Mouse (Mus musculus): Measurements from ENCODE around the gene Ppard. TPM values are rescaled to one million over a fixed set of nuclear protein-coding genes. Genes with fewer than 3 reads are reported as not detected.

Ppard gene
- polyA plus RNA-seq, 1 experiment from 2014 or later = 2.9 TPM

DNA sequence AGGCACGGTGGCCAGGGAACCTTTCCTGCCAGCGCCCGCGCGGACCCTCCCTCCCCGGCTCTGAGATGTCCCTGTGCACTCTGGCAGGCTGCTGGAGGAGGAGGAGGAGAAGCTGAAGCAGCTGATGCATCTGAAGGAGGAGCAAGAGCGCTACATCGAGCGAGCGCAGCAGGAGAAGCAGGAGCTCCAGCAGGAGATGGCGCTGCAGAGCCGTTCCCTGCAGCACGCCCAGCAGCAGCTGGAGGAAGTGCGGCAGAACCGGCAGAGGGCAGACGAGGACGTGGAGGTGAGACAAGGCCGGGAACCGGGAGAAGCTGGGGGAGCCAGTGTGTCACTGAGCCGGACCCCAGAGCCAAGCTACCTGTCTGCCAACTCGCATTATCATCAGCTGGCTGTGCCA is 6.5 kb upstream of the Ppard start:
- Histone ChIP-seq H3K4me1 (peaks cover 14% of the 10 kb centered on the region), H3K27ac (no peak overlapping the region), H3K9me3 (no peaks in the 10 kb centered on the region), H3K27me3 (no peaks in the 10 kb centered on the region), H3K36me3 (no peaks in the 10 kb centered on the region), H3K4me2 (peak overlapping the region; percentile 71), H3K9ac (peak overlapping the region; percentile 10; the same call in 1 of the 2 replicates), H3K4me3 (peak overlapping the region; percentile 25)
- WGBS = 1% methylated on average over 21 of the region's 21 CpGs
- ATAC-seq (ENCODE audit: borderline replicate concordance, extremely low read depth, low FRiP score, low TSS enrichment) = peak; percentile 60; the same call in 1 of the 2 replicates

DNA sequence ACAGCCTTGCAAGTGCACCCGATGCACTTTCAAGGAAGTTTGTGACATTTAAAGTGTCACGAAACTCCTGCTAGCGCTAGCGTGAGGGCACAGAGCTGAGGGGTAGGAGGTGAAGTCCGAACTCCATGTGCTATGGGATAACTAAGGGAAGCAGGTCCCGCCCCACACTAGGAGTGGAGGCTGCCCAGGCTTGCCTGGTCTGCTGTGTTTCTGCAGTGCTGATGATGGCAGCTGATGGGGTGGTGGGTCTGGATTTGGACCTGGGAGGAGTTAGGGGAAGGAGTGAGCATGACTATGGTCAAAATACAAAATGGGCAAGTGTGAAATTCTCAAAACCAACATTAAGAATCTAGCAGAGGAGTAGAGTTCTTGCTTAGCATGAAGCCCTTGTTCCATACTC is 2.0 kb upstream of the Ppard start:
- peaks cover 3% of the 10 kb centered on the region; the same call in 1 of the 2 replicates for H3K27me3 ChIP-seq
- no peak overlapping the region for H3K4me2 ChIP-seq
- no peak overlapping the region for H3K4me3 ChIP-seq
- H3K9ac ChIP-seq = no peak overlapping the region
- no peak overlapping the region for H3K27ac ChIP-seq
- no peaks in the 10 kb centered on the region for H3K9me3 ChIP-seq
- peaks cover 17% of the 10 kb centered on the region for H3K4me1 ChIP-seq
- 77% methylated on average over 6 of the region's 6 CpGs for WGBS
- no peaks in the 10 kb centered on the region for H3K36me3 ChIP-seq
- no peak for ATAC-seq (ENCODE audit: borderline replicate concordance, extremely low read depth, low FRiP score, low TSS enrichment)

DNA sequence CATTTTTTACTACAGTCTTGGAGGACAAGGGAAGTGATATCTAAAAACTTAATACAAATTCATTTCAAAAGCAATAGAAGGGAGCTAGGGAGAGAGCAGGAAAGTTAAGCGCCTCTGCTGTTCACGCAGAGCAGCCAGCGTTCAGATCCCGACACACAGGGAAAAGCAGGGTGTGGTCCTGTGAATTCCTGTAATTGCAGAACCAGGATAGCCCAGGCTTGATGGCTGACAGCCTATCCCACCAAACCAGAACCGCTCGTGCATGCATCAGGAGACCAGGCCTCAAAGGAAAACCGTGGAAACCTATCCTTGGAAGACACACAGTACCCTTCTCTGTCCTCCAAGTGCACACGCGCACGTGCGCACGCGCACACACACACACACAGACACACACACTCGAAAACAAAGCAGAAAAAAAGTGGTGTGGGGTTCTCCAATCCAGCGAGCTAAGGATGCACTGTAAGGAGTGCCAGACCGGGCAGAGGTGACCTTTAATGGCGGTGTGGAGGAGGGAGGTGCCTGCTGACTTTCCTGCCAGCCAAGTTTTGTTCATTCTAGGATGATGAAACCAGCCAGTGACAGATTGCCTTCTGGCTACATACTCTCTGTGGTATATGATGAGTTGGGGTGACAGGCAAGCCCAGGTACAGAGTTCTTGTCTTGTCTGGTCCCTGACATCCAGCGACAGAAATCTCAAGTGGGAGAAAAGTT is 1.3 kb upstream of the Ppard start:
- no peak overlapping the region for H3K27ac ChIP-seq
- H3K4me1 ChIP-seq = peaks cover 12% of the 10 kb centered on the region
- H3K9me3 ChIP-seq = no peaks in the 10 kb centered on the region
- peaks cover 3% of the 10 kb centered on the region; the same call in 1 of the 2 replicates for H3K27me3 ChIP-seq
- 80% methylated on average over 18 of the region's 18 CpGs for WGBS
- no peak overlapping the region for H3K4me3 ChIP-seq
- no peak overlapping the region for H3K4me2 ChIP-seq
- ATAC-seq (ENCODE audit: borderline replicate concordance, extremely low read depth, low FRiP score, low TSS enrichment) = no peak
- no peak overlapping the region for H3K9ac ChIP-seq
- no peaks in the 10 kb centered on the region for H3K36me3 ChIP-seq

DNA sequence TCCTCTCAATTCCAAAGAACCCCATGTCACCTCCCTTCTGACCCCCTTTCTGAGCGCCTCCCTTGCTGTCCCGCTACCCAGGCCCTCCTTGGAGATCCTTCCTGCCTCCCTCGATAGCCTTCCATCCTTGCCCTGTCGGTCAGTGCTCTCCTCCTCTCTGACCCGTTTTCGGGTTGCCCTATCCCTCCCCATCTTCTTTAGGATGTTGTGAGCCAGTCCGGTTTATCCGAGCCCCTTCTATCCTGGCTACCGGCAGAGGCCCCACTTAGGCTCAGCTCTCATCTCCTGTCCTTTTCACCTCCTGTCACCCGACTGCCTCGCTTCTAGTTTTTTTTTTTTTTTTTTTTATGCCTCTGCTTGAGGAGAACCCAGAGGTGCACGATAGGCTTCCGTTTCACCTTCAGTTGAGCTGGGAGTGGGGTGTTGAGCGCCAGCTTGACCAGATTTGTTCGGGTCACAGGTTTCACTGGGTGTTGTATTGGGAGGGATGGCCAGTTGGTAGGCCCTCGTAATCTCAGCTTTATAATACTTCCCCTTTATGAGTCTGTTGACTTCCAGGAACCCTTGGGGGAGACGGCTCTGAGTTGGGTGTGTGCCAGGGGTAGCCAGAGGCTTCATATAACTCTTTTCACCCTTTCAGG is 711 bp downstream of the Ppard start:
- H3K4me2 ChIP-seq = peak overlapping the region; percentile 75
- H3K27ac ChIP-seq = peak overlapping the region; percentile 86
- peaks cover 12% of the 10 kb centered on the region for H3K4me1 ChIP-seq
- H3K27me3 ChIP-seq = peaks cover 3% of the 10 kb centered on the region; the same call in 1 of the 2 replicates
- 4% methylated on average over 17 of the region's 17 CpGs for WGBS
- H3K9me3 ChIP-seq = no peaks in the 10 kb centered on the region
- H3K36me3 ChIP-seq = 0 out of 2 replicates have a peak, but pooled peaks cover under 1% of the 10 kb centered on the region
- peak; percentile 10; the same call in 1 of the 2 replicates for ATAC-seq (ENCODE audit: borderline replicate concordance, extremely low read depth, low FRiP score, low TSS enrichment)
- peak overlapping the region; percentile 91 for H3K9ac ChIP-seq
- H3K4me3 ChIP-seq = peak overlapping the region; percentile 86

DNA sequence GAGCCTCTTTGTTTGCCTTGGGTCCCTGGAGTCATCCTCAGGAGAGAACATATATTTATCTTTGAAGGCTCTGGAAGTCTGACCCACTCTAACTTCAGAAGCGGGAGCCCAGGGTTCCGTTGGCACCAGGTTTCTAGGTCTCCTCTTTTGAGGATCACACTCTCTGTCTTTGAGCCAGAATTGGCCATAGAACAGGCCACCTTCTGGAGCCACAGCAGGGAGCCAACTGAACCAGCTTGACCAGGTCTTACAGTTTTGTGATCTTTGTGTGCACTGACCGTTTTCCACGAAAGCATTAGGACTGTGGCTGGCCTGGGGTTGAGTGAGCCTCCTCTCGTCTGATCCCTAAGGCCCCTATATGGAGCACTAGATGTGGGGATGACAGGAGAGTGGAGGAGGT is 2.1 kb downstream of the Ppard start:
- no peak for ATAC-seq (ENCODE audit: borderline replicate concordance, extremely low read depth, low FRiP score, low TSS enrichment)
- no peak overlapping the region for H3K9ac ChIP-seq
- peaks cover 3% of the 10 kb centered on the region; the same call in 1 of the 2 replicates for H3K27me3 ChIP-seq
- H3K27ac ChIP-seq = no peak overlapping the region
- H3K36me3 ChIP-seq = 0 out of 2 replicates have a peak, but pooled peaks cover 5% of the 10 kb centered on the region
- H3K9me3 ChIP-seq = no peaks in the 10 kb centered on the region
- WGBS = 79% methylated on average over 5 of the region's 5 CpGs
- peaks cover 12% of the 10 kb centered on the region for H3K4me1 ChIP-seq
- H3K4me3 ChIP-seq = no peak overlapping the region
- H3K4me2 ChIP-seq = peak overlapping the region; percentile 16; the same call in 1 of the 2 replicates

DNA sequence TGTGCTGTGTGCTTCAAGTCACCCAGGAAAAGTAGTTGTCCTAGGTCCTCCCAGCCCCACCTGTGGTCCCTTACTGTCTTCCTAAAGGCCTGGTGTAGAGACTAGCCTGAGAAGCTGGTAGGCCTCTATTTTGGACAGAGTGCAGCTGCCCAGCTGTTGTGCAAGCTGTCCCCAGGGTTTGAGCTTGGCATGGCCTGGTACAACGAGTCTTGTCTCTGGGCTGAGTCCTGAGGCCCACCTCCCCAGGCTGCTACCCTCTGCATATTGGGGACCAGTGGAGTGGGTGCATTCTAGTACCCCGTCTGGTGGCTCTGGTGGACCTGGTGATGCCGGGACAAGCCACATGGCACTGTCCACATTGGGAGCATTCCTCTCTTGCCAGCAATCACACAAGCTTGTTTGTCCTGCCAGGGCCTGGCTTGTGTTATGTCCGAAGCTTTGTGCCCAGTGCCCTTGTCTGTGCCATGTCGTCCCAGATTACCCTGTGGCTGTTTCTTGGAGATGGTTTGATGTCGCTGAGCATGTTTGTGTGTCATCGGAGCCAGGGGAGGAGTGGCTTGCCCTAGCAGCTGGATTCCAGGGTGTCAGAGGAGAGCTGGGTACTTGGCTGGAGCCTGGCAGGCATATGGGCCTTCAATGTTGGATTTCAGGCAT is 3.6 kb downstream of the Ppard start:
- Histone ChIP-seq H3K27ac (no peak overlapping the region), H3K9me3 (no peaks in the 10 kb centered on the region), H3K9ac (no peak overlapping the region), H3K4me2 (no peak overlapping the region), H3K4me1 (peaks cover 12% of the 10 kb centered on the region), H3K36me3 (0 out of 2 replicates have a peak, but pooled peaks cover 6% of the 10 kb centered on the region), H3K27me3 (peaks cover 3% of the 10 kb centered on the region; the same call in 1 of the 2 replicates), H3K4me3 (no peak overlapping the region)
- ATAC-seq (ENCODE audit: borderline replicate concordance, extremely low read depth, low FRiP score, low TSS enrichment) = no peak
- 79% methylated on average over 7 of the region's 7 CpGs for WGBS

DNA sequence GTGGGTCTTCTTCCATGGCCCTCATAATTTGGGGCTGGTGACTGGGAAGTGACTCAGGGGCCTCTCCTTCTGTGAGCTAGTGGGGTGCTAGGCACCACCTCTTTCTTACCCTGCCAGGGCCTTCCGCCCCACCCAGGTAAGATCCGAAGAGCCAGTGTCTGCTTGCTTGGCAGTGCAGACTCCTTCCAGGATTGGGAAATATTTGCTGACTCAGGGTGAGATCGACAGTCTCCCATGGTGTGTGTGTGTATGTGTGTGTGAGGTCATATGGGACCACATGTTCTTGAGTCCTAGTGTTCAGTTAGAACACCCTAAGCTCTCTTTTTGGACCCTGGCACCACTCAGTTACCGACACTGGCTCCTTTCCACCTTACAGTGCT is 4.1 kb downstream of the Ppard start:
- Histone ChIP-seq H3K4me3 (no peak overlapping the region), H3K27me3 (no peaks in the 10 kb centered on the region), H3K36me3 (0 out of 2 replicates have a peak, but pooled peaks cover 10% of the 10 kb centered on the region), H3K9ac (no peak overlapping the region), H3K4me2 (no peak overlapping the region), H3K4me1 (peaks cover 16% of the 10 kb centered on the region), H3K9me3 (no peaks in the 10 kb centered on the region), H3K27ac (no peak overlapping the region)
- 77% methylated on average over 4 of the region's 4 CpGs for WGBS
- ATAC-seq (ENCODE audit: borderline replicate concordance, extremely low read depth, low FRiP score, low TSS enrichment) = no peak

DNA sequence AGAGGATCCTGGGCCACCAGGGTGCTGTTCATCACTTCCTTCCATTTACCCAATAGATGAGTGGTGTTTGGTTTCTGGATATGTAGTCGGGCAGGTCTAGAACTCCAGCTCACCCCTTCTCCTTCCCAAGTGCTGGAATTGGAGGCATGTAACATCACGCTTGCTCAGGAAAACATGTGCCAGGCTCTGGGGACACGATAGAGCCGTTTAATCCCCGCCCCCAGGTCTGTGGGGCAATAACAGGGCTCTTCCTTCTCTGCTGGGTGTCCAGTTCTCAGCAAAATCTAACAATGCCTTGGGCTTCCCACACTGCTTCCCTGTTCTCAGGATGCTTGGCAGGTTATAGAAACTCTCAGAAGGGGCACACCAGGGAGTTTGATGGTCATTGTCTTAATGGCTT is 4.9 kb downstream of the Ppard start:
- ATAC-seq (ENCODE audit: borderline replicate concordance, extremely low read depth, low FRiP score, low TSS enrichment) = no peak
- Histone ChIP-seq H3K4me1 (peaks cover 24% of the 10 kb centered on the region), H3K36me3 (0 out of 2 replicates have a peak, but pooled peaks cover 10% of the 10 kb centered on the region), H3K4me2 (no peak overlapping the region), H3K27me3 (no peaks in the 10 kb centered on the region), H3K4me3 (no peak overlapping the region), H3K9me3 (no peaks in the 10 kb centered on the region), H3K9ac (no peak overlapping the region), H3K27ac (no peak overlapping the region)
- WGBS = 79% methylated on average over 5 of the region's 5 CpGs

DNA sequence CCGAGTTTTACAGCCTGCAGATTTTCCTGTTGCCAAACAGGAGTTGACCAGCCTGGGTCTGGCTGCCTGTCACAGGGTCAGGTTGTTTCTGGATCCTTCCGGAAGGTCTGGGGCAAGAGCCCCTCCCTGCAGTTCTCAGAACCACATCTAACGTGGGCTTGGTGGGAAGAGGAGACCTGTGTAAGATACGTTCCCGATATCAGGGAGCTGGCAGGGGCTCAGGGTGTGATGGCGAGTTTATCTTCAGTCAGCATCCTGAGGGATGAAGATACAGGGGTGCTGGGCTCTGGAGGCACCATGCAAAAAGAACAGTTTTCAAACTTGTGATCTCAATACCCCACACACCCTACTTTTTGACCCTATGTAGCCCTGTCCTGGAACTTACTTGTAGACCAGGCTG is 5.4 kb downstream of the Ppard start:
- 0 out of 2 replicates have a peak, but pooled peaks cover 10% of the 10 kb centered on the region for H3K36me3 ChIP-seq
- no peak for ATAC-seq (ENCODE audit: borderline replicate concordance, extremely low read depth, low FRiP score, low TSS enrichment)
- no peak overlapping the region for H3K4me3 ChIP-seq
- no peak overlapping the region for H3K27ac ChIP-seq
- H3K27me3 ChIP-seq = no peaks in the 10 kb centered on the region
- no peak overlapping the region for H3K9ac ChIP-seq
- no peaks in the 10 kb centered on the region for H3K9me3 ChIP-seq
- H3K4me1 ChIP-seq = peaks cover 26% of the 10 kb centered on the region
- no peak overlapping the region for H3K4me2 ChIP-seq
- 81% methylated on average over 6 of the region's 6 CpGs for WGBS

DNA sequence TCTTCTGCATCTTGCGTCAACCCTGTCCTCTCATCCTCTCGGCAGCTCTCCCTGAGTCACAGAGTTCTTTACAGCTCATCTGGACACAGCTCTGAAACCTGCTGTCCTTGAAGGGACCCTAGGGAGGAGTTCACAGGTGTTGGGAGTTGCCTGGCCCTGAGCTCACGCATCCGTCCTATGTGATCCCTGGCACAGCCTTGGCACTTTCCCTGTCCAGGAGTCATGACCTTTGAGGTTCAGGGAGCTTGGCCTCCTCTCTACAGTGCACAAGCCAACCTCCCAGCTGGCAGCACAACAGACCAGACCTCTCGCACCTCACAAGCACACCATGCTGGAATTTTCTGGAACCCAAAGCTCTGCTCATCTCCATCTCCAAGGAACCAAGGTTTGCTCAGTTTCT is 8.3 kb downstream of the Ppard start:
- 89% methylated on average over 5 of the region's 5 CpGs for WGBS
- no peaks in the 10 kb centered on the region for H3K27me3 ChIP-seq
- no peak for ATAC-seq (ENCODE audit: borderline replicate concordance, extremely low read depth, low FRiP score, low TSS enrichment)
- H3K36me3 ChIP-seq = 0 out of 2 replicates have a peak, but pooled peaks cover 10% of the 10 kb centered on the region
- no peaks in the 10 kb centered on the region for H3K9me3 ChIP-seq
- peaks cover 32% of the 10 kb centered on the region for H3K4me1 ChIP-seq
- no peak overlapping the region for H3K4me3 ChIP-seq
- H3K27ac ChIP-seq = no peak overlapping the region
- no peak overlapping the region for H3K9ac ChIP-seq
- H3K4me2 ChIP-seq = no peak overlapping the region

DNA sequence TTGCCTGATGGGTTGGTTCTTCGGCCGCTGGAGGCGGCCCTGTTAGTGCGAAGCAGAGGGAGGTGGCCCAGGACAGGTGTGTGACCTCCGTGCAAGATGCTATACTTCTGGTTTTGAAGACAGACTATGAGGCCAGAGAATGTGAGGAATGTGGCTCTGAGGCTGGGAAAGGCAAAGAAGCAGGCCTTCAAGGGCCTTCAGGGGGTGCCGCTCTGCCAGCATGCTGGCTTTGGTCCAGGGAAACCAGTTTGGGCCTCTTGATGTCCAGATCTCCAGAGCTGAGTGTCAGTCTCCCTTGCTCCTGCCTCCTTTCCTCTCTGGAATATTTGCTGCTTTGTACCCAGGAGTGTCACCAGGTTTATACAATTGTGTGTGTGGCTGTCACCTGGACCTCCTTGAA is 9.8 kb downstream of the Ppard start:
- Histone ChIP-seq H3K36me3 (0 out of 2 replicates have a peak, but pooled peaks cover 10% of the 10 kb centered on the region), H3K27me3 (no peaks in the 10 kb centered on the region), H3K9me3 (no peaks in the 10 kb centered on the region), H3K9ac (no peak overlapping the region), H3K27ac (peak overlapping the region; percentile 80), H3K4me2 (no peak overlapping the region), H3K4me1 (peaks cover 36% of the 10 kb centered on the region), H3K4me3 (no peak overlapping the region)
- WGBS = 63% methylated on average over 6 of the region's 6 CpGs
- ATAC-seq (ENCODE audit: borderline replicate concordance, extremely low read depth, low FRiP score, low TSS enrichment) = peak; percentile 51

Data from lung, embryonic 15.5 days (tissue).